In the genomic region with DNA sequence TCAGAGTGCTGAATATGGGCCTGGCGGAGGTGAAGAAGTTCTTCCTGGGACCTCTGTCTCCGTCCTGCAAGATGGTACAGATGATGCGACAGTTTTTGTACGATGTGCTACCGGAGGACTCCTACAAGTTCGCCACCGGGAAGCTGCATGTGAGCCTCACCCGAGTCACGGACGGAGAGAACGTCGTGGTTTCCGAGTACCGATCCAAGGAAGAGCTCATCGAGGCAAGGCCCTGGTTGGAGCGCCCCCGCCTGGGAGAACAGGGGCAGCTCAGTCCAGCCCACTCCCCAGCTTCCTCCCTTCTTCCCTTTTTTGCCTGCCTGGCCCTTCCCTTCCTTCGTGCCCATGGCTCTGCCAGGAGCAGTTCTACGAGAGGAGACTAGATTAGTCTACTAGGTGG, we compare ENCODE assay signal across 8 mouse cellular contexts. TPM values are rescaled to one million over a fixed set of nuclear protein-coding genes. Genes with fewer than 3 reads are reported as not detected.
A peak's percentile ranks its signal among the peaks of the same experiment; 100 is the strongest.
DNase-seq lines count a peak whose midpoint lies in the region; ATAC-seq and TF ChIP-seq lines count a peak whose summit lies in the region.

No protein-coding gene starts in this region.

- no peaks in the 10 kb centered on the region; the same call in 1 of the 2 replicates for H3K27me3 ChIP-seq in kidney, embryonic 14.5 days (ENCODE audit: control insufficient read depth, insufficient read depth, low read length)
- peaks cover 44% of the 10 kb centered on the region for H3K27me3 ChIP-seq in embryonic facial prominence, embryonic 10.5 days (replicated peaks; ENCODE audit: low read depth, poor library complexity, severe bottlenecking)
- H3K27me3 ChIP-seq in midbrain, postnatal 0 days (ENCODE audit: insufficient read depth, low read length) = no peaks in the 10 kb centered on the region

- no peak overlapping the region for H3K4me3 ChIP-seq in kidney, embryonic 14.5 days (ENCODE audit: low read length)
- peak overlapping the region; percentile 34 for H3K4me3 ChIP-seq in embryonic facial prominence, embryonic 10.5 days
- no peak overlapping the region for H3K4me3 ChIP-seq in midbrain, postnatal 0 days (ENCODE audit: low read depth, low read length)

- 16% methylated on average over 19 of the region's 19 CpGs for WGBS in kidney, embryonic 14.5 days
- 14% methylated on average over 19 of the region's 19 CpGs for WGBS in embryonic facial prominence, embryonic 10.5 days
- WGBS in midbrain, postnatal 0 days = 24% methylated on average over 19 of the region's 19 CpGs

- ATAC-seq in kidney, embryonic 14.5 days (ENCODE audit: low FRiP score, low TSS enrichment) = no peak
- no peak for ATAC-seq in midbrain, postnatal 0 days (ENCODE audit: low FRiP score)
- no peak for ATAC-seq in frontal cortex, adult (ENCODE audit: low TSS enrichment)

- no peak overlapping the region for H3K9ac ChIP-seq in kidney, embryonic 14.5 days (ENCODE audit: low read depth, low read length)
- H3K9ac ChIP-seq in midbrain, postnatal 0 days (replicated peaks; ENCODE audit: low read length, poor library complexity, severe bottlenecking) = no peak overlapping the region

- DNase-seq in kidney, postnatal 14 days = no peak
- DNase-seq in MEL-GATA-1-ER (ENCODE audit: extremely low read depth, low read depth) = peak; percentile 11
- peak; percentile 66 for DNase-seq in embryonic facial prominence, embryonic 10.5 days (ENCODE audit: low spot score)
- peak; percentile 47 to 57 for DNase-seq in kidney, postnatal 4 days
- DNase-seq in midbrain, postnatal 0 days (ENCODE audit: low spot score) = peak; percentile 43
- no peak for DNase-seq in urinary bladder, postnatal 4 days (ENCODE audit: low spot score in 2 of 2)

- no peaks in the 10 kb centered on the region for H3K36me3 ChIP-seq in kidney, embryonic 14.5 days (ENCODE audit: control insufficient read depth, insufficient read depth, low read length)
- H3K36me3 ChIP-seq in embryonic facial prominence, embryonic 10.5 days (replicated peaks) = no peaks in the 10 kb centered on the region
- H3K36me3 ChIP-seq in midbrain, postnatal 0 days (ENCODE audit: insufficient read depth, low read length) = no peaks in the 10 kb centered on the region

- TF ChIP-seq CTCF in midbrain, postnatal 0 days (IDR thresholded peaks at IDR 0.05) = peak; percentile 58

- H3K4me2 ChIP-seq in kidney, embryonic 14.5 days (replicated peaks; ENCODE audit: low read depth, low read length) = peak overlapping the region; percentile 15
- H3K4me2 ChIP-seq in midbrain, postnatal 0 days (ENCODE audit: low read depth, low read length, poor library complexity, severe bottlenecking) = no peak overlapping the region

- no peak overlapping the region for H3K27ac ChIP-seq in kidney, embryonic 14.5 days (ENCODE audit: low read depth, low read length)
- H3K27ac ChIP-seq in embryonic facial prominence, embryonic 10.5 days (replicated peaks) = no peak overlapping the region
- no peak overlapping the region for H3K27ac ChIP-seq in midbrain, postnatal 0 days (ENCODE audit: low read depth, low read length)

- no peaks in the 10 kb centered on the region for H3K9me3 ChIP-seq in kidney, embryonic 14.5 days (ENCODE audit: control insufficient read depth, low read length)
- no peaks in the 10 kb centered on the region for H3K9me3 ChIP-seq in embryonic facial prominence, embryonic 10.5 days
- no peaks in the 10 kb centered on the region for H3K9me3 ChIP-seq in midbrain, postnatal 0 days (ENCODE audit: low read length)

- no peaks in the 10 kb centered on the region for H3K4me1 ChIP-seq in kidney, embryonic 14.5 days (ENCODE audit: control insufficient read depth, insufficient read depth, low read length)
- H3K4me1 ChIP-seq in embryonic facial prominence, embryonic 10.5 days = peaks cover 16% of the 10 kb centered on the region
- peaks cover 6% of the 10 kb centered on the region; the same call in 1 of the 2 replicates for H3K4me1 ChIP-seq in midbrain, postnatal 0 days (ENCODE audit: insufficient read depth, low read length)

RNA-seq across cellular contexts. Expression of gene Pnpla1, which starts 18.6 kb away (rescaled TPM):
- not detected in 2 replicates for polyA plus RNA-seq in kidney, embryonic 14.5 days (2014; fragmentation: Nextera tagmentation; extraction: Ambion mirVana)
- 0.09 TPM in 1 of 2 replicates, not detected in the other for polyA plus RNA-seq in embryonic facial prominence, embryonic 10.5 days (2016; fragmentation: Nextera tagmentation; extraction: Ambion mirVana)
- 0.05 and 0.14 TPM in 2 replicates for total RNA-seq in midbrain, postnatal 0 days (2014; rRNA removed)
- 0.07 TPM in 1 of 2 replicates, not detected in the other for polyA plus RNA-seq in midbrain, postnatal 0 days (2015; fragmentation: Nextera tagmentation; extraction: Ambion mirVana)

RNA-seq across cellular contexts. Expression of gene 4930539E08Rik, which starts 38.3 kb away (rescaled TPM):
- polyA plus RNA-seq in kidney, embryonic 14.5 days (2014; fragmentation: Nextera tagmentation; extraction: Ambion mirVana) = 0.46 and 0.62 TPM in 2 replicates
- polyA plus RNA-seq in embryonic facial prominence, embryonic 10.5 days (2016; fragmentation: Nextera tagmentation; extraction: Ambion mirVana) = 0.10 and 0.17 TPM in 2 replicates
- 9.8 and 32.9 TPM in 2 replicates for total RNA-seq in midbrain, postnatal 0 days (2014; rRNA removed)
- polyA plus RNA-seq in midbrain, postnatal 0 days (2015; fragmentation: Nextera tagmentation; extraction: Ambion mirVana) = 4.3 and 4.5 TPM in 2 replicates

Comparison
In these comparisons a context has a peak if more than half of its experiments do, and no peak if none do; other contexts are left out.
1. DNase-seq: peak in MEL-GATA-1-ER (single experiment), embryonic facial prominence, embryonic 10.5 days (single experiment), kidney, postnatal 4 days (2 of 2) and midbrain, postnatal 0 days (single experiment); none in kidney, postnatal 14 days (single experiment) and urinary bladder, postnatal 4 days (0 of 2).